Mouse (Mus musculus) kidney, adult 11 months (tissue): ENCODE measurements at regions not wholly inside any gene's neighbourhood (a gene's known extent, or its start where the extent isn't known, plus 50 kb on each side); places are given as distances from the start of the nearest gene placed in this dataset.

ENCODE experiments used
- DNase-seq: peaks from one replicate; pipeline ENCODE4 v3.0.0; 2022

DNA sequence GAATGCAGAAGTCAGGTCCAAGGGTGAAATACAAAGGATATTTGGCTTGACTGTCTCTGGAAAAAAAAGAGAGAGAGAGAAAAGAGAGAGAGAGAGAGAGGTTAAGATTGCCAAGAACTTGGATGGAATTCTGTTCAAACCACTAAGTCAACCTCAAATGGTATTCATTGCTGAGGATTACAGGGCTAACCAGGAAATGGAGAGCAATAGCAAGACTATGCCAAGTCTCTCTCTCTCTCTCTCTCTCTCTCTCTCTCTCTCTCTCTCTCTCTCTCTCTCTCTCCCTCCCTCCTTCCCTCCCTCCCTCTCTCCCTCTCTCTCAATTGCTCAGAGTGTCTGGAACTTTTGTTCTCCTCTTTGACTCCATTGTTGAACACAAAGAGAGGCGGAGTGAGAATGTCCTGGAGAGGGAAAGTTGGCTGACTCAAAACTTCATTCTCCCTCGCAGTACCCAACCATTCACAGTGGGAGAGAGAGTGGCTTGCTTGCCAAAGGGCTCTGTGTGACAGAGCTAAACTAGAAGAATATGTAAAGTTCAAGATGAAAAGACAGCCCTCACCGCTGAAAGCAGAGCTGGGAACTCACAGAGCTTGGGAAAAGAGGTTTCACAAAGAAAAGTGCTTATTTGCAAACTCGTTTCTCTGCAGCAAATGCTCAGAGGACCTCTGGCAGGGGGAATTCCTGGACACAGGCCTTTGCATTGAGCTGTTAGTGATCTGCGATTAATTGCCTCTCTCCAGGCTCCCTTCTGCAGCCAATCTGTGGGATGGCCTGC lies 487.1 kb upstream of the Cdh11 start:
- DNase-seq, result no peak

DNA sequence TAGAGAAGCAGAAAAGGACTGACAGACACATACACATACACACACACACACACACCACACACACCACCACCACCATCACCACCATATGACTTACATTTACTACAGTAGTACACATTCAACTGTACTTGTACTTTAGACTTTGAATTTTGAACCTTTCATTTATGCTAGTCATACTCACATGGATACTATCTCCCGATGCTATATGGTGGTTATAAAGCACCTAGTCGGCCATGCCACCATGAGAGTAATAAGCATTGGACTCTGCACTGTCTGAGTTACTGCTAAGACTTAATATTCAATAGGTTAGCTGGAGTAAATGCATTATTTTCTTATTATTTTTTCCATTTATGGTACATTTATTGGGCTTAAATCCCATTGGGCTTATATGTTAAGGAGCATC lies 488.0 kb upstream of the Cdh11 start:
- no peak for DNase-seq

DNA sequence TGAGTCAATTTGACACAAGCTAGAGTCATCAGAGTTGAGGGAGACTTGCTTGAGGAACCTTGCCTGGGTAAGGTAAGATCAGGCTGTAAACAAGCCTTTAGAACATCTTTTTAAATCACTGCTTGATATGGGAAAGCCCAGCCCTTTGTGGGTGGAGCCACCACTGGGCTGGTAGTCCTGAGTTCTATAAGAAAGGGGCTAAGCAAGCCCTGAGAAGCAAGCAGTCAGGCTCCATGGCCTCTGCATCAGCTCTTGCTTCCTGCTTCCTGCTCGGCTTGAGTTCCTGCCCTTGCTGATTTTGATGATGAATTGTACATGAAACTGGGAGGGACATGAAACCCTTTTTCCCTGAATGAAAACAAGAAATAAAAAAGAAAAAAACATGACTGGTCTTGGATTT lies 496.4 kb upstream of the Cdh11 start:
- DNase-seq, result no peak

DNA sequence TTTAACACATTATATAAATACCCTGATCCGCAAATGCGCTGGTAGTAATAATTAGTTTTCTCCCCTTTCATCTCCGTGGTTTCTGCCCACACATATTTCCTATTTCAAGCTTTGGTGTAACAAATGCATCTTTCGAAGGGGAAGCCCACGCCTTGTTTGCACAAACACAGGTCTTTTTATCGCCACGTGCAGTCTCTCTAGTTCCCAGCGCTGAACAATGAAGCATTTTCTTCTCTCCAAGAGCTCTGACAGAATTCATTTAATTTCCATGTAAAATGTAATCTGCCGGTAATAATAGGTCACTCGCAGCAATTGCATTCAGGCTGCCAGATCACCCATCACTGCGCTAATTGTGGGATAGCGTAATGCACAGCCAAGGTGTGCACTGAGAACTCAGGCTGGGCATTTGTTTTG lies 503.1 kb upstream of the Cdh11 start:
- DNase-seq, result no peak

DNA sequence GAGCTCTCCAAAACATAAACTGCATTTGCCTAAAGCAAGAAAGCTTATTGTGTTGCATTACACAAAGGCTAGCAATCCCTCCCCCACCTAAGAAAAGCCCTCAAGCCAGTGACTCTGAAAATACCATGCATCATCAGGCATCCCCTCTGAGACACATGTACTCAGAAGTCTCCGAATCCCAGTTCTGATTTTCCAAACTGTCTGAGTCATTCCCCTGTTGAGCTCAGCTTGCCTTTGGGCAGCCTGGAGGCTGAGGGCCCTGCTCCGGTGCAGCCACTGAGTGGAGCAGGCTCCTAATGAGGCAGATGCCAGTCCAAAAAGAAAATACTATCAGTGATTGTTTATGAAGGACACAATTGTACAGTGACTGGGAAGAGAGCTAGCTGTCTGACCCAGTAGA lies 507.5 kb upstream of the Cdh11 start:
- DNase-seq, result no peak

DNA sequence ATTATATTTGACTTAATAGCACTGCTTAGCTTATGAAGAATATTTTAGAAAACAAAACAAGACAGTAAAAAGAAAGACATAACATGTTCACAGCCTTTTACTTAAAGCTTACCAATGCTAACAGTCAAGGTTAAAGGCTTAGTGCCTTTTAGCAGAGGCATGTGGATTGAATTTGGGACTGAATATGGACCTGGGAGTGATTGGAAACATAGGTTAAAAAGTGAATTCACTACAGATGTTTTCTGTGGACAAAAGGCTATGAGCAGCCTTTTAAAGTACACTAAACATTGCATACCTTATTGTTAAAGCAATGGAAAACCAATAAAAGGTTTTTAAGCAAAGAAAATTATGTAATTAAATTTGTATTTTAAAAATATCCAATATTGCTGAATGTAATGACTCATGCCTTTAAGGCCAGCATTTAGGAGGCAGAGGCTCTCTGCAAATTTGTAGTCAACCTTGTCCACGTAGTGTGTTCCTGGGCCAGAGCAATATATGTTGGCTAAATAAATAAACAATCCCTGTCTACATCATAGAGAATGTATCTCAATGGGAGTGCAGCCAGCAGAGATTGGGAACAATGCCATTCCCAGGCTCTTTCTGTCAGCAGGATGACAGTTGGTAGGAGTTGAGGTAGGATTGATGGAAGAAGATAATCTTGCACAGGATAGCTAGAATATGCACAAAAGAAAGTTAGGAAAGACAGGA lies 521.2 kb upstream of the Cdh11 start:
- DNase-seq, result no peak

DNA sequence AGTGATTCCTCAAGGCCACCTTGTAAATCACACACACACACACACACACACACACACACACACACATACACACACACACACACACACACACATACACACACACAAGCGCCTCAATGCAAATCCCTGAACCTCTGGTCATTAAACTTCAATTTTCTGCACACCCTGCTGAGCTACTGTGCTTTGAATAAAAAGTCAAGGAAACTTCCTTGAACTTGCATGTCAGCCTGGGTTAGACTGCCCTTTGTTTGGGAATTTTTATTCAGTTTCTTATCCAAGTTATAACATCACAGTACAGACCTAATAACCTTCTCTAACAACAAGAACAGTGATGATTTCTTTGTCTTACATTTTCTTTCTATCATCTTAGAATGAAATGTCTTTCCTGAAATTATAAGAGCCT lies 528.1 kb upstream of the Cdh11 start:
- no peak for DNase-seq

DNA sequence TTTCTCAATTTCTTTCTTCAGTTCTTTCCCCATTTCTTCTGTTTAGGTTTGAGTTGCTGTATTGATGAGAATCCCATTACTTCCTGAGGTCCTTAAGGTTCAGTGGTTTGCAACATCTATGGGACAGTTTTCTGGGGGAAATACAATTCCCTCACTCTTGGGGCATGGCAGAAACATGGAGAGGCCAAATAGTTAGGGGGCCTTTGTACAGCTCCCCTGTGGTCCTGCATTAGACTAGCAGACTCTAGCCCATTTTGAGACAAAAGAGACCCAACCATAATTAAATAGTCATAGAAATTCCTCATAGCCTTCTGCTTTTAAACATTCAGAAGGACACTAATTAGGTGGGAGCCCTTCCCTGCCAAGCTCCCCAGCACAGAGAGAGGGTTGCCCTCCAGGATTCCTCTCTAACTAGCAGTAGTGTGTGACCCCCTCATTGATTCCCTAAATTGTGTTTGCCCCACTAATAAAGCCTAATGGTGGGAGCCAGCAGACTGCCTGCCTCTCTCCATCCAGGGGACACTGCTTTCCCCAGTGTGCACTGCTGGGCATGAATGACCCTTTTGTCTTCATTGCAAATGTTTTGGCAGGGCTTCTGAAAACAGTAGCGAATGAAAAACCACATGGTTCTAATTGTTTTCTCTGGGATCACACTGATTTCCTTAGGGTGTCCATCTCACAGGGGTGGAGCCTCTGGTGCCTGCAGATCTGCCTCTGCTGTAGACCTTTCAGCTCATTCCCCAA lies 529.0 kb upstream of the Cdh11 start:
- no peak for DNase-seq

DNA sequence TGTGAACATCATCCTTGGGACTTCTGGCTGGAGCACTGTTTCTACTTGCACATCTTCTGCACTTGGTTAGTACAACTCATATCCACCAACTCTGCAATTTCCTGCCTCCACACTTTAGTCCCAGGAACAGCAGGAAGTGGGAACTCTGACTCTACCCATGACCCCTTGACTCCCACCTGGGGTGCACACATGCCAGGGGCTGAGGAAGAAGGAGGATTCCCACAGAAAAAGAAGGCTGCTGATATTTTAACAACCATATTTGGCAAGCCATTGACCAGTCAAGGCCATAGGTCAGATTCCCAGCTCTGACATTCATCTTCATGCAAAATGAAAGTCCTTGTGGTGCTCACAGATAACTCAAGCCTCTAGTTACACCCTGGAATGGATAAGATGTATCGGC lies 530.3 kb upstream of the Cdh11 start:
- DNase-seq, result no peak

DNA sequence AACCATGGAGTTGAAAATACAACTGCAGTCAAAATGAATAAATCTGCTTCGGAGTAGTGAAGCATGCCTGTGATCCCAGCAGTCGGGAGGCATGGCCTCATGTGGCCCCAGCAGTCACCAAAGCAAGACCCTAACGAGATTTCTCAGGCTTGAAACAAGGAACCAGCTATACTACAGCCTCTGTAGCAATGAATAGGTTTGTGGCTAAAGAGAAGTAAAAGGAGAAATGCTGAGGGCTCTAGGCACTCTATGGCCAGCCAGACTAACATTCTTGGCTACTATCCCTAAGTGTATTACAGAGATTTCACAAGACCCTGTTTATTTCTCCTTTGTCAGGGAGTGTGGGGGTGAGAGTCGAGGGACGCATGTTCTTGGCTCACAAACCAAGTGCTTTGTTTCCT lies 531.2 kb upstream of the Cdh11 start:
- DNase-seq, result peak; percentile 9

DNA sequence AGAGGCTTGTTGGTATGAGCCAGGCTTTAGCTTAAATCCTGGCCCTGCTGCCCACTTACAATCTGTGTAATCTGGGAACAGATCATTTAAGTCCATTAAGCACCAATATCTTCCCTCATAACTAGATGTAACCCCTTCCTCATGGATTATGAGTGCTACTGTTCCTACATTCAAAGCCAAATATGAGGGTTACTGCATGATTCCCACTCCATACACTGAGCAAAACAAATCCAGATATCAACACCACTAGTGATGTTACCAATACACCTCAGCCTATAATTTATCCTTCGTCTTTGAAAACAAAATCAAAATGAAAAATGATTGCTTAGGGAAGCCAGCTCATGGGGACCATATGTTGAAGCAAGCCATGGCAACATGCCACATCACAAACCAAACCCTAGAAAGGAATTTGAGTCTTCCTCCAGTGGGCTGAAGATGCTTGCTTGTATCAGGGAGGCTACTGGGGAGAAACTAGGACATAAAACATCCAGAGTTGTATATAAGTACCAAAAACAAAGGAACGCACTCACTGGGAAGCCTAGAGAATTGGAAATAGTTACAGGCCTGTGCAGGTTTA lies 531.8 kb upstream of the Cdh11 start:
- DNase-seq, result no peak

DNA sequence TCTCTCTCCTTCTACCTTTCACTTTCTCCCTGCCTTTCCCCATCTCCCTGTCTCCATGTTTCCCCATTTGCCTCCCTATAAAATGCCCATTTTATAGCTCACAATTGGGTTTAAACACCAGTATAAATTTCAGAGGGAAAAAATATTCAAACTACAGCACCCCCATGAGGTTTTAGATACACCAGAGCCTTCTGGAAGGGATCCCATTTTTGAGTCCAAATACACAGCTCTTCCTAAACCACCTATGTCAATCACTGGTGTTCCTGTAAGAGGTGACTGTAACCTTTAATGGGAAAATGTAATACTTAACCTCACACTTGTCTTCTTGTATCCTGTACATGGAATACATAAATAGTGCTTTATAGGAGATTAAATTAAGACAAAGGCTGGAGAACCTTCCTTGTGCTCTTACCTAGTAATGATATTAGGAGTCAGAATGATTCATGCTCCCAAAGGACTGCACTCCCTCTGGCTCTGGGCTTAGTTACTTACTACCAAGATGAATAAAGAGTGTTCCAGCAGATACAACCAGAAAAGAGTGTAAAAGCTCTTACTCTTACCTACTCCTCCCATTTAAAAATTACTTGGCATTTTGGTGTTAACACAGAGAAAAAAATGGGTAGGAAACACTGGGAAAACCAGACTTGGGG lies 538.7 kb upstream of the Cdh11 start:
- DNase-seq, result no peak

DNA sequence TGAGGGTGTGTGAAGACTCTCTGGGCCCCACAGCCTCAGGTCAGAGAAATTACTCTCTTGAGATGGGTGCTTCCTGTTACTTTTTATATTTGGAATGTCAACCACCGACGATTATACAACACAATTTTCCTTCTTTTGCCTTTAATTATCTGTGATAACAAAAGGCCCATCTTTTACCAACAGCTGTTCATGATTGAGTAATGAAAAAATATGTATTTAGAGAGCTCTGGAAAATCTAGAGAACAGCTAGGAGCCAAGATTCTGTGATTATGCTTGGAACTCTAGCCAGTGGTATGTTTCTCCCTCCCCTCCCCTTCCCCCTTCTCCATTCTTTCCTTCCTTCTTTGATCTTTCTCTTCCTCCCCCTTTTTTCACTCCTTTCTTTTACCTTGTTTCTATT lies 546.0 kb upstream of the Cdh11 start:
- no peak for DNase-seq

DNA sequence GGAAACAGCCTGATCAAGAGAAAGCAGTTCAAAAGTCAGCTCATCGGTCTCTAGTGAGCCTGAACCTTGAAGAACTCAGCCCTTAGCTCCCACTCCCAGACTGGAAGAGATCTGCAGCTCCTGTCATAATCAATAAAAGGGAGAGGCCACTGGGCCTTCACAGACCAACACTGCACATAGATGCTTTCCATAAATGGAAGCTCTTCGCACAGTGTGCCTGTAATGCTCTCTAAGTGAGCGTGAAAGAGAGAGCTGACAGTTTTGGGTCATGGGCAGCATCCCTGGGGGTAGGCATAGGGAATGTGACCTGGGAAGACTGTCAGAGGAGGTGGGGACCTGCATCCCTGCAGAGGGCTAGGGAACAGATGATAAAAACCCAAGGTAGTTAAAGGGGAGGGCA lies 551.9 kb upstream of the Cdh11 start:
- no peak for DNase-seq

DNA sequence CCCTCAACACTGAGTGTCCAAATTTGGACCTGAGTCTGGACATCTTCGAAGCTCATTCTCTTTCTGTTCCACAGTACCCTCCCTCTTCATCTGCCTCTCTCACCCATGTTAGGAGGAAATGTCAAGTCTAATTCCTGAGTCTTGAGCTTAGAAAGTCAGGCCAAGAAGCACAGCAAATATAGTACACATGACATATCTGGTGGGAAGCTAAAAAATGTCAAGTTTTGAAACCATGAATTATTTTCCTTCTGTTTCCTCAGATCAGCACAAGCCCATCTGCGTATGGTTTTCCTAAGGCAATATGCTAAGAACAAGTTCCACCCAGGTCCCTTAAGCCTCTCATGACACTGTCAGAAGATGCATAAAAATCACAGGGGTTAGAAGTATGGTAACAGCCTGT lies 553.6 kb upstream of the Cdh11 start:
- no peak for DNase-seq

DNA sequence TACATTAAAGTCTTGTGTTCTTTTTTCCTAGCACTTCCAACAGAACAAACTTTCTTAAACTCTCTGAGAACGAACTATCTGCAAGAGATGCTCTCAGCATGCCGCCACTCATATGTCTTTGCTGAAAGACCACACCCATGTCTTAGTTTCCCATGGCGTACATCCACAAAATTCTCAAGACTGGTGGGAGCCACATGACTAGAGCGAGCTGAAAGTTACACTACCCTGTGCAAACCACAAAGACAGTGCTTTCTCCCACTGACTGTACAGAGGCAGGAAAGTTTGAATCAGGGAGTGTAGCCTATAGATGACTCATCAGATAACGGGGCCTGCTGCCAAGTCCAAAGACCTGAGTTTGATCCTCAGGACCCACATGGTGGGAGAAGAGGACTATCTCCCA lies 554.5 kb upstream of the Cdh11 start:
- DNase-seq, result no peak

DNA sequence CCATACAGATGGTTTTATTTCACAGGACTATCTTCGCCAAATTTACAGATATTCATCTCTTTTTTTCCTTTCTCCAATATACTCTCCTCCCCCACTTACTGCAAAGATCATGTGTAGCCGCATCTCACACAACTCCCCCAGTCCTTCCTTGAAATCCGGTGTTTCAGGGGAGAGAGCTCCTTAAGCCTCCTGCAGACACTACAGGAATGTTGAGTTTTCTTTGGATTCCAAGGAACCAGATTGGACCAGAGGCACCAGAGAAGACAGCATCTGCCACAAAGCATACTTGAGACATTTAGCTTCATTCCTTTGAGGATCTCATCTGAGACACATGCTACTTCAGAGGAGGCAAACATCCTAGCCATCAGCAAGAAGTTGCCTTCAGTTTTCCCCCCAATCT lies 558.4 kb upstream of the Cdh11 start:
- DNase-seq, result no peak

DNA sequence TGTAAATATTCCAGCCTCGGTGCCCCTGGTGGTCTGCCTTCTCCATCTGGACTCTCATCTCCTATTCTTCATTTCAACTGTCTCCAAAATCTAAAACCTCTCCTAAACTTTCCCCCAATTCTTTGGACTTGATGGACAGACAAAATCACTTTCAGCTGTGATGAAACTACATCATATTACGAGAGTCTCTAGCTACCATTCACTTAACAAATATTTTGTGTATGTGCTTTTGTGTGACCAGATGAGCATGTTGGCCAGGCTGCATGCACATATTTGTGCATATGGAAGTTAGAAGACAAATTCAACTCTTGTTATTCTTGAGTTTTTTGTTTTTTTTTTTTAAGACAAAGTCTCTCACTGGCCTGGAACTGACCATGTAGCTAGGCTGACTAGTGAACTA lies 559.4 kb upstream of the Cdh11 start:
- DNase-seq, result no peak

DNA sequence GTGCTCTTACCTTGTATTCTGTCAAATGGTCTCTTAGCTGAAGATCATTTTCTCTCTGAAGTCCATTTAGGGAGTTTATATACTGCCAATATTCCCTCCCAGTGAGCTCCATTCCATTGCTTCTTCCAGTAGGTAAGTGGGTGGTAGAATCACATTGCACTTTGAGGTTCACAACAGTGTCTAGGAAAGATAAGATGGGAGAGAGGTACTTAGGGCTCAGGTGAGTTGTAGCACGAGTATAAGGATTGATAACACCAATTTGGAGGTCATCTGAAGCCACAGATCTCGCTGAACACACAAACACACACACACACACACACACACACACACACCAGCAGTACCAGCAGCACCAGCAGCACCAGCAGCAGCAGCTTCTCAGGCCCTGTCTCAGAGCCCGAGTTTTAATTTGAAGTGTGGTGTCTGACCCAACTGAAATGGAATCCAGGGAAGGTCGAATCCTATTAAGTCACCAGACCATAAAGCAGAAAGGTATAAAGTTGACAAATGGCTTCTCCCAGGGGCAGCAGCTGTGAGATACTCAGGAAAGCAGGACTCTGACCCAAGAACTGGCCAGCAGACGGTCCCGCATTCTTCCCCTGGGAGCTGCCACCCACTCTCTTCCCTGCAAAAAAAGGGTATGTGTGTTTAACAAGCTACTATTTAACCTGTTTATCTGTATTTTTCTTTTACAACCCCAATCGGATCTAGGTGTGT lies 561.9 kb upstream of the Cdh11 start:
- no peak for DNase-seq

DNA sequence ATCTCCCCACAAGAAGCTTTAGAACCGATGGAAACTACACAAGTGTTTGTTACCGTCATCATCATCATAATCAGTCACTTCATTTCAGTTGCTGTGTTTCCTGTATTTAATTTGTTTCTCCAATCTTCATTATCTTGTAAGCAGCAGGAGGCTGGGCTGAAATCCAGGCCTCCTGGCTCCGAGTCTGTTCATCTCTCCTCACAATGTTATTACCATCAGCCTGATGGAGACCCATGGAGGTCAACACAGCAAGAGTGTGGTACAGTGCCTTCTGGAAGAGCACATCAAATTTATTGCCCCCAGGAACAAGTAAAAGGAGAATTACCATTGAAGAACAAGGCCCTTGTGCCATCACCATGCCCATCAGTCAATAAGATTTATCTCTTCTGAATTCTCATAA lies 576.3 kb upstream of the Cdh11 start:
- no peak for DNase-seq

DNA sequence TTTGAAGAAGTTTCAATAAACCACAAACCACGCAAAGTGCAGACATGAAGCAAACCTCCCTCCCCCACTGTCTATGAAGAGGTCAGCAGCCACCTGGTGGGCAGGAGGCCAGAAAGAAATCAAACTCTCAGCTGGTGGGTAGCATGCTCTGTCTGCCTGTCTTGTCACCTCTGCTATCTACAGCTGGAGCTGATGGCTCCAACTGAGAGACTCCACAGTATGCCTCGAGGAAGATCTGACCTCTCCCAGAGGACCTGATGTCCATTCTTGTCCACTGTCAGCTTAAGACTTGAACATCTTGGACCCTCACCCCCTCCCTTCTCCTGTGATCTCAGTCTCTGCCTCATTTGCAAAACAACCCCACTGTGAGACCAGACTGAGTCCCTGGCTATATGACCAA lies 585.0 kb upstream of the Cdh11 start:
- no peak for DNase-seq

DNA sequence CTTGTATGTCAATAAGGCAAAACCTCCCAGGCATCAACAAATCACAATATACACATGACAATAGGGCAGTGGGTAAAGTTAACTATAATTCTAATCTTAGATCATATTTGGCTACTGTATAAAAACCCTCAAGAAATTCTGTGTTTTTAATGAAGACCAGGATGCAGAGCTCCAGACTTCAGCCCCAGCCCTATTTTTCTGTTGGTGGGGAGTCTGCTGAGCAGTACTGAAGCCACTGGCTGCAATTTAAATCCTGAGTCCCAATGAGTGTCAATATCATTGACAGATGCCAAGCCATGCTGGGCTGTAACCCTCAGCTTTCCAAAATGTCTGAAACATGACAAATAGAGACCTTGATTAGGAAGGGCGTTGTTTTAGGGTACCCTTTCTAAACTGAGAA lies 587.6 kb upstream of the Cdh11 start:
- DNase-seq, result no peak

DNA sequence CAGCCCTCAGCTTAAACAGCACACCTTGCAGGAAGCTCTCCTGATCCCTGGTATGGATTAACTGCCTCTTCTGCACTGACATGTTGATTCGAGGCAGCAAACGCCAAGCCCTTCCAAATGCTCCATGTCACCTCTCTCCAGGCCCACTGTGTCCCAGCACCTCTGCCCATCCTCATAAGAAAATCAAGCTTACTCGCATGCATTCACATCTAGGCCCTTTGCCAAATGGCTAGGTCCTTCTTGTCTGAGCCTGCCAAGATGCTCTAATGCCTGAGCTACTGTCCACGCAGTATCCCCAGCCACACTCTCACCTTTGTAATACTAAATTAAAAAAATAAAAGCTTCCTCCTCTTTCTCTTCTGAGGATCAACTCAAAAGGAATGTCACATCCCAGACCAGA lies 588.7 kb upstream of the Cdh11 start:
- DNase-seq, result no peak
